ENCODE assay signal across 8 mouse cellular contexts in the genomic region with DNA sequence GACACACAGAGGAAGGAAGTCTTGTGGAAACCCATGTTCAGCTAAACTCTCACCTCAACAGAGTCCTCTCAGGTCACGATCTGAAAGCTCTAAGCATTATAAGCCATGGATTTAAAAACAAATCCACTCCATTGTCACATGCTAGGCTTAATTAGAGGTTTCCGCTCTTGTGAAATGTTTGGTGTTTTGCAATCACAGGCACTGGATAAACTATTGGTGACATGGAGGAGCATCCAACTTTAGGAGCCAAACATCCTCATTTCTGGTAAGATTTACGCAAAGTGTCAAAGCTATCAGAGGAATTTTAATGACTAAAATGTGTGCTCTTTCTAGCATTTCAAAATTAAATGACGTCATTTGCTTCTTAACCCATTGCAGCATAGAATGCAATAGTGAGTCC.
A peak's percentile ranks its signal among the peaks of the same experiment; 100 is the strongest.
DNase-seq lines count a peak whose midpoint lies in the region; ATAC-seq and TF ChIP-seq lines count a peak whose summit lies in the region.

No protein-coding gene starts in this region.

- 0 out of 2 replicates have a peak, but pooled peaks have one; percentile 25 for ATAC-seq in forebrain, embryonic 11.5 days (replicated peaks; ENCODE audit: low FRiP score)
- ATAC-seq in forebrain, embryonic 14.5 days = no peak
- ATAC-seq in limb, embryonic 14.5 days (ENCODE audit: low FRiP score, low read depth) = no peak

- no peak for DNase-seq in forebrain, embryonic 11.5 days (ENCODE audit: low spot score)
- no peak for DNase-seq in forebrain, embryonic 14.5 days (ENCODE audit: low spot score)
- DNase-seq in retina, postnatal 1 day = peak; percentile 12
- no peak for DNase-seq in retina, embryonic 14.5 days (ENCODE audit: low spot score)
- peak; percentile 27 for DNase-seq in limb, embryonic 14.5 days (ENCODE audit: low spot score)
- no peak for DNase-seq in left cerebral cortex, adult 2 months (ENCODE audit: extremely low spot score in 1 of 2, low spot score in 2 of 2)
- no peak for DNase-seq in gastrocnemius, adult 8-10 months (ENCODE audit: low spot score in 2 of 2)
- no peak for DNase-seq in left cerebral cortex, postnatal 10 days (ENCODE audit: extremely low spot score in 1 of 2, low spot score in 2 of 2)

- H3K9me3 ChIP-seq in forebrain, embryonic 11.5 days (ENCODE audit: control insufficient read depth, low read length) = no peaks in the 10 kb centered on the region
- no peaks in the 10 kb centered on the region for H3K9me3 ChIP-seq in forebrain, embryonic 14.5 days (replicated peaks; ENCODE audit: control insufficient read depth, low read length)
- H3K9me3 ChIP-seq in limb, embryonic 14.5 days (ENCODE audit: control insufficient read depth, low read length) = no peaks in the 10 kb centered on the region

- H3K27ac ChIP-seq in forebrain, embryonic 11.5 days (ENCODE audit: low read depth, low read length) = no peak overlapping the region
- H3K27ac ChIP-seq in forebrain, embryonic 14.5 days (ENCODE audit: low read depth, low read length) = no peak overlapping the region
- H3K27ac ChIP-seq in limb, embryonic 14.5 days (replicated peaks; ENCODE audit: low read depth, low read length) = peak overlapping the region; percentile 44
- no peak overlapping the region for H3K27ac ChIP-seq in left cerebral cortex, adult 2 months

- H3K4me3 ChIP-seq in forebrain, embryonic 11.5 days (ENCODE audit: low read depth, low read length) = no peak overlapping the region
- H3K4me3 ChIP-seq in forebrain, embryonic 14.5 days (ENCODE audit: low read depth, low read length) = no peak overlapping the region
- no peak overlapping the region for H3K4me3 ChIP-seq in limb, embryonic 14.5 days (replicated peaks; ENCODE audit: low read length)
- no peak overlapping the region for H3K4me3 ChIP-seq in left cerebral cortex, adult 2 months

- WGBS in forebrain, embryonic 11.5 days = 62% methylated on average over 4 of the region's 4 CpGs
- WGBS in forebrain, embryonic 14.5 days = 49% methylated on average over 4 of the region's 4 CpGs
- WGBS in limb, embryonic 14.5 days = 46% methylated on average over 4 of the region's 4 CpGs

- peaks cover 5% of the 10 kb centered on the region; the same call in 1 of the 2 replicates for H3K27me3 ChIP-seq in forebrain, embryonic 11.5 days (ENCODE audit: control insufficient read depth, insufficient read depth, low read length)
- peaks cover 12% of the 10 kb centered on the region for H3K27me3 ChIP-seq in forebrain, embryonic 14.5 days (replicated peaks; ENCODE audit: control insufficient read depth, insufficient read depth, low read length)
- H3K27me3 ChIP-seq in limb, embryonic 14.5 days (ENCODE audit: control insufficient read depth, insufficient read depth, low read length) = no peaks in the 10 kb centered on the region

- no peak for TF ChIP-seq POLR2A in limb, embryonic 14.5 days (IDR thresholded peaks at IDR 0.05; ENCODE audit: borderline replicate concordance, extremely low read depth, insufficient read depth, insufficient read length)

- no peak overlapping the region for H3K4me2 ChIP-seq in forebrain, embryonic 11.5 days (ENCODE audit: low read depth, low read length, severe bottlenecking)
- H3K4me2 ChIP-seq in forebrain, embryonic 14.5 days (ENCODE audit: low read length) = no peak overlapping the region
- 0 out of 2 replicates have a peak overlapping the region, but pooled peaks have one; percentile 3 for H3K4me2 ChIP-seq in limb, embryonic 14.5 days (replicated peaks; ENCODE audit: low read depth, low read length, severe bottlenecking)

- TF ChIP-seq CTCF in left cerebral cortex, adult 2 months (IDR thresholded peaks at IDR 0.05) = no peak

- H3K9ac ChIP-seq in forebrain, embryonic 11.5 days (ENCODE audit: low read length) = no peak overlapping the region
- no peak overlapping the region for H3K9ac ChIP-seq in forebrain, embryonic 14.5 days (ENCODE audit: low read length)
- H3K9ac ChIP-seq in limb, embryonic 14.5 days (ENCODE audit: low read depth, low read length, severe bottlenecking) = no peak overlapping the region

- intact Hi-C loops in left cerebral cortex, adult 2 months (cut with DNase I) = loop anchor here (10.0 kb wide), 1 partner anchor 446 kb away; no protein-coding TSS in a partner anchor
- intact Hi-C loops in left cerebral cortex, postnatal 10 days (cut with DNase I) = no loop called here

- no peaks in the 10 kb centered on the region for H3K36me3 ChIP-seq in forebrain, embryonic 11.5 days (ENCODE audit: control insufficient read depth, insufficient read depth, low read length)
- no peaks in the 10 kb centered on the region for H3K36me3 ChIP-seq in forebrain, embryonic 14.5 days (ENCODE audit: control insufficient read depth, insufficient read depth, low read length)
- 0 out of 2 replicates have a peak, but pooled peaks cover 3% of the 10 kb centered on the region for H3K36me3 ChIP-seq in limb, embryonic 14.5 days (ENCODE audit: control insufficient read depth, insufficient read depth, low read length)

- peaks cover 7% of the 10 kb centered on the region; the same call in 1 of the 2 replicates for H3K4me1 ChIP-seq in forebrain, embryonic 11.5 days (replicated peaks; ENCODE audit: control insufficient read depth, insufficient read depth, low read length)
- peaks cover 13% of the 10 kb centered on the region for H3K4me1 ChIP-seq in forebrain, embryonic 14.5 days (ENCODE audit: control insufficient read depth, insufficient read depth, low read length)
- H3K4me1 ChIP-seq in limb, embryonic 14.5 days (ENCODE audit: control insufficient read depth, insufficient read depth, low read length) = peaks cover 35% of the 10 kb centered on the region

Comparison
In these comparisons a context has a peak if more than half of its experiments do, and no peak if none do; other contexts are left out.
1. DNase-seq: peak in retina, postnatal 1 day (single experiment) and limb, embryonic 14.5 days (single experiment); none in forebrain, embryonic 11.5 days (single experiment), forebrain, embryonic 14.5 days (single experiment), retina, embryonic 14.5 days (single experiment), left cerebral cortex, adult 2 months (0 of 2), gastrocnemius, adult 8-10 months (0 of 2) and left cerebral cortex, postnatal 10 days (0 of 2).